Mouse (Mus musculus): ENCODE measurements around the gene Miga1.

DNA sequence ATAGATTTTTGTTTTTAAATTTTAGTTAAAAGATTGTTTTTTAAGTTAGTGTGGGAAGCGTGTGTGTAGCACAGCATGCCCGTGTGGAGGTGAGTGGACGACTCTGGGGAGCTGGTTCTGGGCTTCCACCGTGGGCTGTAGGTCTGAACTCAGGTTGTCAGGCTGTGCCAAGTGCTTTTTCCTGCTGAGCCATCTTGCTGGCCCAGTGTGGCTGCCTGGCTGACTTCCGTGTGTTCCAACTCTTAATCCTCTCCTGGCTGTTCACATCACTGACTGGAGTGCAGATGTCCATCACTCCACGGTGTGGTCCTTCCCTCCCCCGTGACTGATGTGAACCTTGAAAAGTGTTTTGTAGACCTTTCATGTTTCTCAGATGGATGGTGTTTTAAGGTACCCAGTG lies 18.9 kb upstream of the Miga1 start:
- TF ChIP-seq POLR2A (IDR thresholded peaks at IDR 0.05; ENCODE audit: low read depth, low read length) = no peak
- no peak for TF ChIP-seq GABPA (IDR thresholded peaks at IDR 0.05; ENCODE audit: insufficient replicate concordance, low read depth, low read length)
- TF ChIP-seq CTCF (conservative IDR thresholded peaks at IDR 0.05 in 1 of 2, IDR thresholded peaks at IDR 0.05 in 1 of 2; ENCODE audit: low read depth in 2 of 2, low read length in 2 of 2) = no peak
- no peak for TF ChIP-seq E2F4 (IDR thresholded peaks at IDR 0.05; ENCODE audit: insufficient replicate concordance, low read depth, low read length)
- TF ChIP-seq SIN3A (IDR thresholded peaks at IDR 0.05; ENCODE audit: low read length) = no peak
- no peak for TF ChIP-seq ZKSCAN1 (IDR thresholded peaks at IDR 0.05; ENCODE audit: borderline replicate concordance, low read depth, low read length)
- no peak for TF ChIP-seq KAT2A (IDR thresholded peaks at IDR 0.05; ENCODE audit: insufficient replicate concordance, low read length)
- TF ChIP-seq MYC (IDR thresholded peaks at IDR 0.05; ENCODE audit: low read depth, low read length) = no peak
- no peak for TF ChIP-seq EP300 (IDR thresholded peaks at IDR 0.05; ENCODE audit: low read length)
- no peak for TF ChIP-seq ZC3H11A (IDR thresholded peaks at IDR 0.05; ENCODE audit: low read depth, low read length)
- TF ChIP-seq SMC3 (IDR thresholded peaks at IDR 0.05; ENCODE audit: low read depth, low read length) = no peak
- TF ChIP-seq HCFC1 (IDR thresholded peaks at IDR 0.05; ENCODE audit: low read depth, low read length) = no peak
